Mouse (Mus musculus) frontal cortex, adult 2 months (tissue): ENCODE measurements at regions not wholly inside any gene's neighbourhood (a gene's known extent, or its start where the extent isn't known, plus 50 kb on each side); places are given as distances from the start of the nearest gene placed in this dataset.

Experiments used
- DNase-seq, 2 experiments: peaks; one replicate each; pipeline ENCODE4 v3.0.0; 2022; ENCODE audit warnings: low spot score in 1 of 2; ENCODE audit errors: extremely low spot score in 1 of 2

DNA sequence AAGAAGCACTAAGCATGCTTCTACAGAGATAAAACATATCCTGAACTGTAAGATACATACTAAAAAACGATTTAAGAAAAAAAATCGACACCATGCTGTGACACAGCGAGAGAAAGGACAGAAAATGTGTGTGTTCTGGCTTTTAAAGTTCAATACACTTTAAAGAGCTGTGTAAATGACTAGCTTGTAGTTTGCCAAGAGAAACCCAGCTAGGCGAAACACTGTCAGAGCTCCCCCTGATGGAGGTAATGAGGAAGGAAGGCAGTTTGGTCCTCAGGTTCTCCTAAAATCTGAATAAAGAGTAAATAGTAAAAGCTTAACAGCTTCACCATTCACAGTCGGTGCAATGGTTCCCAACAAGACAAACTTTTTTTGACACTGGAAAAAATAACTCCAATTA, 67.1 kb upstream of the Gabrg2 start:
- peak; percentile 55 to 85 for DNase-seq

DNA sequence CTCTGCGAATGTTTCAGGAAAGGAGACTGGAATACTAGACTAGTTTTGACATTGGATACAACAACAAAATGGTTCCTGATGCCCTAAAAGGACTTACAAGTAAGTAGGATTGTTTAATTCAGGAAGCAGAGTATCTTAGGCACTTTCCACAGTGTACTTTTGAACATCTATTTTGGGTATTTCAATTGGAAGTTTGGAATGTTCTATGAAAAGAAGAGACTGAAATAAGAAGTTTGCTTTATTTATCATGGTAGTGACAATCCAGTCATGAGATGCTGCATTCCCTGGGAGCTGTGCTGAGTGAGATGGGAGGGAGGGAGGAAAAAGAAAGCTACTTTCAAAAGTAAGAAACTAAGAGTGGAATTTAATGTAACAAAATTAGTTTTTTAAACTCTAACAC, 50.9 kb upstream of the Gabrg2 start:
- peak; percentile 17 to 26 for DNase-seq
